Mouse (Mus musculus): ENCODE results near the gene Izumo2. TPM values are rescaled to one million over a fixed set of nuclear protein-coding genes. Genes with fewer than 3 reads are reported as not detected.

Izumo2 gene
- total RNA-seq, 4 experiments from 2014 or later: not detected

Other genes with a start within 250 kb of the Izumo2 start
- gene Aspdh, start 243.4 kb upstream of the Izumo2 start, total RNA-seq (2022): 1 to 10 TPM in 3 of 4 experiments, under 1 TPM in 1; 0.73 to 2.0 (median 1.4) TPM
- 10 to 100 TPM; 43.7 to 56.5 (median 46.9) TPM for gene Josd2, start 240.8 kb upstream of the Izumo2 start, total RNA-seq (2022)
- gene Emc10, start 212.2 kb upstream of the Izumo2 start, total RNA-seq (2022): 100 to 1,000 TPM in 3 of 4 experiments, 10 to 100 TPM in 1; 99.0 to 119 (median 110) TPM
- 10 to 100 TPM in 3 of 4 experiments, 1 to 10 TPM in 1; 10.0 to 15.5 (median 13.0) TPM for gene Fam71e1, start 212.2 kb upstream of the Izumo2 start, total RNA-seq (2022)
- gene Mybpc2, start 184.1 kb upstream of the Izumo2 start, total RNA-seq (2022): under 1 TPM in 2 of 4 experiments, not detected in 2; 0.07 to 0.08 TPM
- under 1 TPM; 0.32 to 0.77 (median 0.43) TPM for gene Spib, start 176.7 kb upstream of the Izumo2 start, total RNA-seq (2022)
- 10 to 100 TPM; 10.9 to 18.6 (median 15.9) TPM for gene Pold1, start 159.9 kb upstream of the Izumo2 start, total RNA-seq (2022)
- gene Nr1h2, start 154.8 kb upstream of the Izumo2 start, total RNA-seq (2022): 100 to 1,000 TPM in 3 of 4 experiments, 10 to 100 TPM in 1; 94.3 to 153 (median 129) TPM
- gene Napsa, start 136.4 kb upstream of the Izumo2 start, total RNA-seq (2022): 1 to 10 TPM in 3 of 4 experiments, under 1 TPM in 1; 1.00 to 2.0 (median 1.5) TPM
- gene Kcnc3, start 118.1 kb upstream of the Izumo2 start, total RNA-seq (2022): 10 to 100 TPM in 1 of 4 experiments, 1 to 10 TPM in 3; 4.7 to 11.1 (median 7.8) TPM
- gene Myh14, start 37.9 kb upstream of the Izumo2 start, total RNA-seq (2022): 10 to 100 TPM in 1 of 4 experiments, 1 to 10 TPM in 3; 7.3 to 16.5 (median 8.4) TPM
- gene Vrk3, start 39.7 kb downstream of the Izumo2 start, total RNA-seq (2022): 10 to 100 TPM; 46.5 to 73.4 (median 54.8) TPM
- 1 to 10 TPM in 1 of 4 experiments, under 1 TPM in 3; 0.35 to 1.1 (median 0.41) TPM for gene Zfp473, start 42.3 kb downstream of the Izumo2 start, total RNA-seq (2022)
- 10 to 100 TPM; 33.8 to 42.8 (median 37.8) TPM for gene Nup62, start 107.3 kb downstream of the Izumo2 start, total RNA-seq (2022)
- gene Il4i1, start 107.6 kb downstream of the Izumo2 start, total RNA-seq (2022): 1 to 10 TPM; 1.7 to 3.7 (median 2.5) TPM
- gene Atf5, start 107.9 kb downstream of the Izumo2 start, total RNA-seq (2022): 100 to 1,000 TPM in 1 of 4 experiments, 10 to 100 TPM in 3; 76.2 to 108 (median 82.7) TPM
- gene Akt1s1, start 140.2 kb downstream of the Izumo2 start, total RNA-seq (2022): 100 to 1,000 TPM; 106 to 137 (median 120) TPM
- gene Tbc1d17, start 140.3 kb downstream of the Izumo2 start, total RNA-seq (2022): 10 to 100 TPM; 69.4 to 94.9 (median 86.1) TPM
- gene Pnkp, start 148.4 kb downstream of the Izumo2 start, total RNA-seq (2022): 10 to 100 TPM; 46.6 to 56.6 (median 53.6) TPM
- gene Ptov1, start 161.0 kb downstream of the Izumo2 start, total RNA-seq (2022): 100 to 1,000 TPM; 273 to 304 (median 292) TPM
- gene Med25, start 184.0 kb downstream of the Izumo2 start, total RNA-seq (2022): 100 to 1,000 TPM in 2 of 4 experiments, 10 to 100 TPM in 2; 85.0 to 118 (median 96.5) TPM
- 10 to 100 TPM; 27.2 to 46.8 (median 38.4) TPM for gene Fuz, start 187.3 kb downstream of the Izumo2 start, total RNA-seq (2022)
- 100 to 1,000 TPM in 3 of 4 experiments, 10 to 100 TPM in 1; 99.8 to 139 (median 118) TPM for gene Ap2a1, start 220.8 kb downstream of the Izumo2 start, total RNA-seq (2022)
- gene Tsks, start 234.5 kb downstream of the Izumo2 start, total RNA-seq (2022): not detected